ENCODE assay signal across 25 mouse cellular contexts in the genomic region with DNA sequence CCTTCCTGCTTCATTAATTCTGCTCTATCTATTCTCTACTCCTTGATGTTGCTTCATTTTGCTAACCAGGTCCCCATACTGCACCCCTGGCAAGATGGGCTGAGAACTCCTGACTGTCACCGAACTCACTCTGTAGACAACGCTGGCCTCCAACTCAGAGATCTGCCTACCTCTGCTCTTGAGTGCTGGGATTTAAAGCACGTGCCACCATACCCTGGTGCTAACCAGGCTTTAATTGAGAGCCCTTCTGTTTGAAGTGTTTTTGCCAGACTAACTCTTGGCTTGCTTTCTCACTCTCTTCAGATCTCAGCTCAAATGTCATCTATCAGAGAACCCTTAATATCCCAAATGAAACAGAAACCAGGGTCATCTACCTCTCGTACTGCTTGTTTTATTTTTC. TPM values are rescaled to one million over a fixed set of nuclear protein-coding genes. Genes with fewer than 3 reads are reported as not detected.
DNase-seq lines count a peak whose midpoint lies in the region; TF ChIP-seq lines count a peak whose summit lies in the region.
"Had no signal": no experiment of that assay in that cellular context is flagged by ENCODE, and none has a peak within 500 bp of the region (broad histone marks: within the 10 kb centered on the region; RNA-seq: fewer than 3 reads in every experiment).

No protein-coding gene starts in this region.

- H3K4me1 ChIP-seq in lung, adult 2 months (ENCODE audit: control insufficient read depth, insufficient read depth, low read length), result peaks cover 3% of the 10 kb centered on the region
- H3K4me1 ChIP-seq in kidney, adult 2 months (ENCODE audit: control insufficient read depth, insufficient read depth, low read length), result no peaks in the 10 kb centered on the region
- H3K4me1 ChIP-seq: embryonic facial prominence, embryonic 10.5 days; embryonic facial prominence, embryonic 12.5 days; forebrain, embryonic 13.5 days had no signal

- no peak for TF ChIP-seq POLR2A in lung, adult 2 months (IDR thresholded peaks at IDR 0.05; ENCODE audit: borderline replicate concordance, extremely low read depth, low read depth, low read length)
- no peak for TF ChIP-seq POLR2A in kidney, adult 2 months (IDR thresholded peaks at IDR 0.05; ENCODE audit: low read depth, low read length)

- TF ChIP-seq CTCF in lung, adult 2 months (IDR thresholded peaks at IDR 0.05; ENCODE audit: insufficient read depth, low read length), result no peak
- TF ChIP-seq CTCF in kidney, adult 2 months (conservative IDR thresholded peaks at IDR 0.05; ENCODE audit: insufficient read depth, insufficient read length, low read depth, low read length), result no peak

- H3K36me3 ChIP-seq in kidney, adult 2 months (ENCODE audit: control insufficient read depth, insufficient read depth, low read length), result peaks cover 8% of the 10 kb centered on the region; the same call in 1 of the 2 replicates

- DNase-seq in gastrocnemius, adult 18-20 months (ENCODE audit: low spot score), result peak; percentile 25
- no peak for DNase-seq in gastrocnemius, postnatal 14 days
- DNase-seq in heart, adult 11 months, result peak; percentile 60
- no peak for DNase-seq in heart, adult 18-20 months
- peak; percentile 18 for DNase-seq in lung, adult 2 months
- no peak for DNase-seq in lung, postnatal 4 days
- DNase-seq in lung, postnatal 25 days (ENCODE audit: low spot score), result peak; percentile 51
- no peak for DNase-seq in kidney, adult 2 months
- DNase-seq: adrenal gland, adult 8-10 months; adrenal gland, postnatal 14 days; adrenal gland, postnatal 36 days; B cell, adult 2 months; cerebellum, adult 11-12 months; cerebellum, adult 2 months; cerebellum, adult 9-10 months; cerebellum, postnatal 10 days; cerebellum, postnatal 25 days had no signal

- WGBS in lung, adult 2 months, result 74% methylated on average over 4 of the region's 4 CpGs
- 93% methylated on average over 4 of the region's 4 CpGs for WGBS in kidney, adult 2 months

- no peak overlapping the region for H3K27ac ChIP-seq in kidney, adult 2 months (ENCODE audit: insufficient read depth, low read depth, low read length)
- H3K27ac ChIP-seq: embryonic facial prominence, embryonic 10.5 days; embryonic facial prominence, embryonic 12.5 days; forebrain, embryonic 13.5 days had no signal

- intact Hi-C loops in gastrocnemius, postnatal 14 days (cut with DNase I; ENCODE audit: low total_unique reads), result no loop called here

- H3K27me3 ChIP-seq in kidney, adult 2 months (replicated peaks; ENCODE audit: control insufficient read depth, insufficient read depth, low read length), result no peaks in the 10 kb centered on the region
- H3K27me3 ChIP-seq: CH12.LX; embryonic facial prominence, embryonic 12.5 days; forebrain, embryonic 13.5 days; Patski had no signal

- no peak overlapping the region for H3K4me3 ChIP-seq in lung, adult 2 months (replicated peaks; ENCODE audit: extremely low read depth, low read depth, low read length)
- no peak overlapping the region for H3K4me3 ChIP-seq in kidney, adult 2 months (ENCODE audit: insufficient read depth, low read depth, low read length)
- H3K4me3 ChIP-seq: embryonic facial prominence, embryonic 10.5 days; embryonic facial prominence, embryonic 12.5 days; forebrain, embryonic 13.5 days had no signal

RNA-seq across cellular contexts. Expression of a gene that starts 39.0 kb away (rescaled TPM):
- total RNA-seq in gastrocnemius, adult 18-20 months (2021), result 100 to 1,000 TPM in 1 of 2 experiments, 10 to 100 TPM in 1; 50.6 to 108 TPM
- 10 to 100 TPM; 10.5 to 47.4 TPM for total RNA-seq in gastrocnemius, postnatal 14 days (2021)
- 1 to 10 TPM; 4.0 to 7.0 TPM for total RNA-seq in heart, adult 18-20 months (2021)
- polyA plus RNA-seq in lung, adult 2 months (2012; rRNA removed), result 9.2 and 10.7 TPM in 2 replicates
- polyA plus RNA-seq in kidney, adult 2 months (2012; rRNA removed), result 2.0 and 2.2 TPM in 2 replicates
- total RNA-seq: G1E had no signal
- polyA plus RNA-seq: activated CD4-positive, CD25-positive, alpha-beta regulatory T cell, adult 4 months; CD4-positive, CD25-positive, alpha-beta regulatory T cell, adult 4 months; G1E had no signal

Comparison
In these comparisons a context has a peak if more than half of its experiments do, and no peak if none do; other contexts are left out.
1. DNase-seq: peak in gastrocnemius, adult 18-20 months (single experiment), heart, adult 11 months (single experiment), lung, adult 2 months (single experiment) and lung, postnatal 25 days (single experiment); none in gastrocnemius, postnatal 14 days (single experiment), heart, adult 18-20 months (0 of 2), lung, postnatal 4 days (0 of 2) and kidney, adult 2 months (single experiment).